Comparison of ENCODE assay signal across 9 mouse cellular contexts in the genomic region with DNA sequence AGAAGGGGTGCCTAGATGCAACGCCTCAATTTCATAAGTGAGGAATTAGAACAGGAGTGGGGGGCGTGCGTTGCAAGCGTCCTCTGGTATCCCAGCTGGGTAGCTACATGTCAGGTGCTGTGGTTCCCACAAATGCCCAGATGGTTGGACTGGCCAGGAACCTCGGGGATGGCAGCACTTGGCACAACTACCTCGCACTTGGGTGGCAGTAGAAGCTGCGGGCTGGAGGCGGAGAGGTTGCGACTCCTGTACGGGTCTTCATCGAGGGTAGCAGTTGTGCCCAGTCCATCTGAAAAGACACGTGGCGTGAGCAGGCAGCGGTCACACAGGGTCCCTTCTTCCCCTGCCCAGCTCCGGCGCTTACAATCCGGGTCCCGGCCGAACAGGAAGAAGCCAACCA. TPM values are rescaled to one million over a fixed set of nuclear protein-coding genes. Genes with fewer than 3 reads are reported as not detected.
DNase-seq lines count a peak whose midpoint lies in the region; ATAC-seq and TF ChIP-seq lines count a peak whose summit lies in the region.
"Had no signal": no experiment of that assay in that cellular context is flagged by ENCODE, and none has a peak within 500 bp of the region (broad histone marks: within the 10 kb centered on the region; RNA-seq: fewer than 3 reads in every experiment).

No protein-coding gene starts in this region.

- no peak for TF ChIP-seq CTCF in gastrocnemius, adult 2 months (IDR thresholded peaks at IDR 0.05)
- TF ChIP-seq CTCF in spleen, adult 2 months (IDR thresholded peaks at IDR 0.05; ENCODE audit: extremely low read depth, insufficient read depth, insufficient read length, insufficient replicate concordance): no peak

- H3K27me3 ChIP-seq in spleen, adult 2 months (ENCODE audit: control insufficient read depth, insufficient read depth, low read length): peaks cover 11% of the 10 kb centered on the region
- peaks cover 44% of the 10 kb centered on the region for H3K27me3 ChIP-seq in limb, embryonic 12.5 days
- peaks cover 9% of the 10 kb centered on the region; the same call in 1 of the 2 replicates for H3K27me3 ChIP-seq in stomach, embryonic 16.5 days (ENCODE audit: control insufficient read depth, insufficient read depth, low read length)

- H3K36me3 ChIP-seq in spleen, adult 2 months (ENCODE audit: control insufficient read depth, insufficient read depth, low read length): no peaks in the 10 kb centered on the region
- H3K36me3 ChIP-seq in limb, embryonic 12.5 days: peaks cover 7% of the 10 kb centered on the region
- H3K36me3 ChIP-seq in stomach, embryonic 16.5 days (ENCODE audit: control insufficient read depth, insufficient read depth, low read length): no peaks in the 10 kb centered on the region

- H3K4me2 ChIP-seq in limb, embryonic 12.5 days: peak overlapping the region; percentile 93
- peak overlapping the region; percentile 76 for H3K4me2 ChIP-seq in stomach, embryonic 16.5 days (ENCODE audit: low read depth, low read length)

- WGBS in spleen, adult 2 months: 28% methylated on average over 19 of the region's 19 CpGs
- WGBS in limb, embryonic 12.5 days: 11% methylated on average over 19 of the region's 19 CpGs
- WGBS in stomach, embryonic 16.5 days: 12% methylated on average over 19 of the region's 19 CpGs

- TF ChIP-seq POLR2A in spleen, adult 2 months (IDR thresholded peaks at IDR 0.05; ENCODE audit: low read depth, low read length): no peak

- no peak overlapping the region for H3K27ac ChIP-seq in gastrocnemius, adult 2 months
- no peak overlapping the region for H3K27ac ChIP-seq in spleen, adult 2 months (ENCODE audit: insufficient read depth, low read length)
- no peak overlapping the region for H3K27ac ChIP-seq in limb, embryonic 12.5 days
- H3K27ac ChIP-seq in stomach, embryonic 16.5 days (ENCODE audit: low read length): no peak overlapping the region; the same call in 1 of the 2 replicates

- H3K9me3 ChIP-seq in limb, embryonic 12.5 days: no peaks in the 10 kb centered on the region
- no peaks in the 10 kb centered on the region for H3K9me3 ChIP-seq in stomach, embryonic 16.5 days (replicated peaks; ENCODE audit: control insufficient read depth, low read length)

- H3K9ac ChIP-seq in limb, embryonic 12.5 days (replicated peaks): peak overlapping the region; percentile 66
- peak overlapping the region; percentile 74 for H3K9ac ChIP-seq in stomach, embryonic 16.5 days (ENCODE audit: low read length)

- peak overlapping the region; percentile 61 for H3K4me3 ChIP-seq in gastrocnemius, adult 2 months
- H3K4me3 ChIP-seq in spleen, adult 2 months (ENCODE audit: extremely low read depth, insufficient read depth, insufficient read length): peak overlapping the region; percentile 50; the same call in 1 of the 2 replicates
- peak overlapping the region; percentile 56 for H3K4me3 ChIP-seq in limb, embryonic 12.5 days (replicated peaks)
- peak overlapping the region; percentile 53 for H3K4me3 ChIP-seq in stomach, embryonic 16.5 days (replicated peaks; ENCODE audit: low read length)

- DNase-seq in gastrocnemius, adult 2 months: no peak
- no peak for DNase-seq in gastrocnemius, postnatal 14 days
- no peak for DNase-seq in spleen, adult 2 months (ENCODE audit: low read depth in 1 of 2, low spot score in 2 of 2)
- DNase-seq in spleen, postnatal 4 days (ENCODE audit: low spot score in 2 of 2): no peak
- DNase-seq in adrenal gland, postnatal 4 days (ENCODE audit: low spot score in 2 of 2): no peak
- no peak for DNase-seq in natural killer cell, adult 2 months (ENCODE audit: low spot score in 2 of 2)

- no peak for ATAC-seq in limb, embryonic 12.5 days (ENCODE audit: insufficient number of reproducible peaks, insufficient read depth, low FRiP score, low TSS enrichment, low read depth)
- ATAC-seq in stomach, embryonic 16.5 days (ENCODE audit: insufficient read depth, low FRiP score): no peak

- H3K4me1 ChIP-seq in spleen, adult 2 months (ENCODE audit: control insufficient read depth, insufficient read depth, insufficient read length): peaks cover 10% of the 10 kb centered on the region
- H3K4me1 ChIP-seq in limb, embryonic 12.5 days (replicated peaks): peaks cover 53% of the 10 kb centered on the region
- H3K4me1 ChIP-seq in stomach, embryonic 16.5 days (ENCODE audit: control insufficient read depth, insufficient read depth, low read length): peaks cover 36% of the 10 kb centered on the region

- intact Hi-C loops in gastrocnemius, adult 2 months (cut with DNase I): no loop called here
- intact Hi-C loops in gastrocnemius, postnatal 14 days (cut with DNase I; ENCODE audit: low total_unique reads): loop anchor here (5.0 kb wide), 1 partner anchor 67 kb away; no protein-coding TSS in a partner anchor

RNA-seq across cellular contexts. Expression of gene Pex16, which starts 4.1 kb away (rescaled TPM):
- total RNA-seq in gastrocnemius, adult 2 months (2021): 10 to 100 TPM; 15.9 to 19.5 TPM
- 10 to 100 TPM; 17.2 to 22.1 TPM for total RNA-seq in gastrocnemius, postnatal 14 days (2021)
- polyA plus RNA-seq in spleen, adult 2 months (2012; rRNA removed): 36.9 and 47.5 TPM in 2 replicates
- polyA plus RNA-seq in limb, embryonic 12.5 days (2016; fragmentation: Nextera tagmentation; extraction: Ambion mirVana): 17.1 and 17.6 TPM in 2 replicates
- 27.8 and 31.9 TPM in 2 replicates for polyA plus RNA-seq in stomach, embryonic 16.5 days (2015; fragmentation: Nextera tagmentation; extraction: Ambion mirVana)
- 100 to 1,000 TPM; 133 to 150 TPM for total RNA-seq in adrenal gland, postnatal 4 days (2021)

RNA-seq across cellular contexts. Expression of gene Large2, which starts 4.3 kb away (rescaled TPM):
- under 1 TPM in 1 of 2 experiments, not detected in 1; 0.64 TPM for total RNA-seq in gastrocnemius, adult 2 months (2021)
- under 1 TPM in 1 of 2 experiments, not detected in 1; 0.41 TPM for total RNA-seq in gastrocnemius, postnatal 14 days (2021)
- polyA plus RNA-seq in spleen, adult 2 months (2012; rRNA removed): 1.9 and 2.5 TPM in 2 replicates
- 10.7 and 13.9 TPM in 2 replicates for polyA plus RNA-seq in limb, embryonic 12.5 days (2016; fragmentation: Nextera tagmentation; extraction: Ambion mirVana)
- polyA plus RNA-seq in stomach, embryonic 16.5 days (2015; fragmentation: Nextera tagmentation; extraction: Ambion mirVana): 12.6 and 15.5 TPM in 2 replicates
- 10 to 100 TPM in 1 of 2 experiments, 1 to 10 TPM in 1; 4.7 to 12.0 TPM for total RNA-seq in adrenal gland, postnatal 4 days (2021)
- total RNA-seq: neutrophil, adult 5-6 weeks had no signal

RNA-seq across cellular contexts. Expression of gene 1700029I15Rik, which starts 12.0 kb away (rescaled TPM):
- 1 to 10 TPM in 1 of 2 experiments, under 1 TPM in 1; 0.69 to 1.1 TPM for total RNA-seq in gastrocnemius, adult 2 months (2021)
- total RNA-seq in gastrocnemius, postnatal 14 days (2021): under 1 TPM; 0.66 to 0.86 TPM
- polyA plus RNA-seq in spleen, adult 2 months (2012; rRNA removed): 2.0 and 2.8 TPM in 2 replicates
- 3.0 and 3.3 TPM in 2 replicates for polyA plus RNA-seq in limb, embryonic 12.5 days (2016; fragmentation: Nextera tagmentation; extraction: Ambion mirVana)
- 3.5 and 5.4 TPM in 2 replicates for polyA plus RNA-seq in stomach, embryonic 16.5 days (2015; fragmentation: Nextera tagmentation; extraction: Ambion mirVana)
- total RNA-seq in adrenal gland, postnatal 4 days (2021): 10 to 100 TPM; 13.8 to 13.9 TPM

RNA-seq across cellular contexts. Expression of gene Mapk8ip1, which starts 30.7 kb away (rescaled TPM):
- total RNA-seq in gastrocnemius, adult 2 months (2021): 1 to 10 TPM; 3.0 to 3.9 TPM
- total RNA-seq in gastrocnemius, postnatal 14 days (2021): 10 to 100 TPM; 13.6 to 24.3 TPM
- polyA plus RNA-seq in spleen, adult 2 months (2012; rRNA removed): 4.5 and 5.0 TPM in 2 replicates
- polyA plus RNA-seq in limb, embryonic 12.5 days (2016; fragmentation: Nextera tagmentation; extraction: Ambion mirVana): 29.4 and 34.8 TPM in 2 replicates
- polyA plus RNA-seq in stomach, embryonic 16.5 days (2015; fragmentation: Nextera tagmentation; extraction: Ambion mirVana): 12.5 and 14.9 TPM in 2 replicates
- total RNA-seq in adrenal gland, postnatal 4 days (2021): 10 to 100 TPM; 48.9 to 52.3 TPM
- total RNA-seq: neutrophil, adult 5-6 weeks had no signal

Comparison
In these comparisons a context has a peak if more than half of its experiments do, and no peak if none do; other contexts are left out.
1. RNA of gene Pex16, which starts 4.1 kb away (total RNA-seq): 133 to 150 TPM in adrenal gland, postnatal 4 days; 17.2 to 22.1 TPM in gastrocnemius, postnatal 14 days and 15.9 to 19.5 TPM in gastrocnemius, adult 2 months; every median in the first group is over 4 times any median in the second.
2. RNA of gene 1700029I15Rik, which starts 12.0 kb away (total RNA-seq): 13.8 to 13.9 TPM in adrenal gland, postnatal 4 days; 0.69 to 1.1 TPM in gastrocnemius, adult 2 months and 0.66 to 0.86 TPM in gastrocnemius, postnatal 14 days; every median in the first group is over 4 times any median in the second.
3. Peak in every context shown above with its lines, with median percentiles within 50 percentile points of each other: H3K4me3 ChIP-seq.